Mouse (Mus musculus) cerebellum, adult 2 months (tissue): ENCODE data around the gene Rnf126.

Experiments
- CTCF ChIP-seq: fragments of 200-500 bp; IDR thresholded peaks from 2 replicates; pipeline ENCODE4 v1.5.1; 2011; ENCODE audit warnings: low read depth, mild to moderate bottlenecking, control low read depth, low read length, moderate library complexity, borderline replicate concordance; ENCODE audit not compliant: insufficient read depth
- POLR2A ChIP-seq: fragments of 200-500 bp; IDR thresholded peaks from 2 replicates; pipeline ENCODE4 v1.6.1; 2011; ENCODE audit warnings: low read length, control low read depth, borderline replicate concordance; ENCODE audit not compliant: insufficient read depth

GRCm38 (mm10) chr10:79794491-79794931 is 27.8 kb upstream of the Rnf126 start:
- TF ChIP-seq POLR2A (no peak), CTCF (no peak)
